Mouse (Mus musculus) heart, embryonic 16.5 days (tissue): ENCODE measurements around the gene Gramd2. TPM values are rescaled to one million over a fixed set of nuclear protein-coding genes. Genes with fewer than 3 reads are reported as not detected.

Experiments
- ATAC-seq: fragments of 200-750 bp; cut with Nextera tagmentation; replicated peaks from 2 replicates; pipeline ENCODE4 v1.8.0; 2017; ENCODE audit warnings: moderate number of reproducible peaks; ENCODE audit not compliant: insufficient read depth, low FRiP score; ENCODE audit errors: extremely low read depth
- H3K27ac ChIP-seq: fragments of 300-500 bp; sonication (generic); 2 replicates; pipeline ENCODE4 v1.5.1; 2014; ENCODE audit warnings: mild to moderate bottlenecking, low read length, control low read depth, moderate library complexity
- H3K27me3 ChIP-seq: fragments of 300-500 bp; sonication (generic); 2 replicates; pipeline ENCODE4 v1.6.1; 2014; ENCODE audit warnings: low read length, mixed read lengths; ENCODE audit not compliant: control insufficient read depth, insufficient read depth
- H3K36me3 ChIP-seq: fragments of 300-500 bp; sonication (generic); 2 replicates; pipeline ENCODE4 v1.6.1; 2014; ENCODE audit not compliant: control insufficient read depth, insufficient read depth
- H3K4me1 ChIP-seq: fragments of 300-500 bp; sonication (generic); 2 replicates; pipeline ENCODE4 v1.6.1; 2014; ENCODE audit warnings: low read length, mixed read lengths; ENCODE audit not compliant: control insufficient read depth, insufficient read depth
- H3K4me2 ChIP-seq: fragments of 300-500 bp; sonication (generic); 2 replicates; pipeline ENCODE4 v1.6.1; 2014; ENCODE audit warnings: low read depth, mild to moderate bottlenecking, control low read depth, low read length
- H3K4me3 ChIP-seq: fragments of 300-500 bp; sonication (generic); 2 replicates; pipeline ENCODE4 v1.5.1; 2014; ENCODE audit warnings: mild to moderate bottlenecking, control low read depth, low read length
- H3K9ac ChIP-seq: fragments of 300-500 bp; sonication (generic); 2 replicates; pipeline ENCODE4 v1.6.1; 2014; ENCODE audit warnings: low read length, control low read depth
- H3K9me3 ChIP-seq: fragments of 300-500 bp; sonication (generic); replicated peaks from 2 replicates; pipeline ENCODE4 v1.6.1; 2016; ENCODE audit warnings: low read length; ENCODE audit not compliant: control insufficient read depth
- WGBS: fragments of 180-500 bp; shearing (Covaris S2); extraction: QIAGEN DNeasy Blood & Tissue Kit; methylation state at CpG from one replicate; pipeline ENCODE4 v1.1.7; 2014; 5-methylcytosine and 5-hydroxymethylcytosine counted together
- polyA plus RNA-seq: library from polyadenylated mRNA; unstranded; fragments of >200 nt; fragmentation: Nextera tagmentation; extraction: Ambion mirVana; gene quantifications from 2 replicates; pipeline ENCODE4 v1.2.1, GENCODE M21; 2015

Gene Gramd2
- polyA plus RNA-seq, 1 experiment from 2014 or later, result 0.34 TPM

- Histone ChIP-seq H3K4me2 (no peak overlapping the region), H3K4me1 (peaks cover 2% of the 10 kb centered on the region), H3K27ac (no peak overlapping the region), H3K36me3 (peaks cover 46% of the 10 kb centered on the region), H3K9me3 (no peaks in the 10 kb centered on the region), H3K9ac (no peak overlapping the region), H3K4me3 (no peak overlapping the region), H3K27me3 (peaks cover 10% of the 10 kb centered on the region)
- WGBS, result 7% methylated on average over 1 of the region's 1 CpGs
- no peak for ATAC-seq
Measured at GRCm38 (mm10) chr9:59678313-59678712, 1.6 kb upstream of the Gramd2 start.

GRCm38 (mm10) chr9:59680534-59680875, 561 bp downstream of the Gramd2 start:
- Histone ChIP-seq H3K4me2 (peak overlapping the region; percentile 76), H3K36me3 (peaks cover 26% of the 10 kb centered on the region), H3K9ac (peak overlapping the region; percentile 61), H3K9me3 (no peaks in the 10 kb centered on the region), H3K4me1 (peaks cover 2% of the 10 kb centered on the region), H3K27me3 (peaks cover 10% of the 10 kb centered on the region), H3K27ac (no peak overlapping the region), H3K4me3 (peak overlapping the region; percentile 49)
- WGBS, result 19% methylated on average over 16 of the region's 16 CpGs
- ATAC-seq, result no peak

- Histone ChIP-seq H3K36me3 (no peaks in the 10 kb centered on the region), H3K4me3 (no peak overlapping the region), H3K27ac (no peak overlapping the region), H3K4me2 (no peak overlapping the region), H3K27me3 (peaks cover 10% of the 10 kb centered on the region), H3K9me3 (no peaks in the 10 kb centered on the region), H3K4me1 (peaks cover 2% of the 10 kb centered on the region; the same call in 1 of the 2 replicates), H3K9ac (no peak overlapping the region)
- 50% methylated on average over 2 of the region's 2 CpGs for WGBS
- no peak for ATAC-seq
Measured at GRCm38 (mm10) chr9:59684020-59684419, 4.1 kb downstream of the Gramd2 start.

GRCm38 (mm10) chr9:59687416-59688046, 7.6 kb downstream of the Gramd2 start:
- 30% methylated on average over 6 of the region's 6 CpGs for WGBS
- H3K4me2 ChIP-seq, result no peak overlapping the region
- ATAC-seq, result no peak
- H3K4me3 ChIP-seq, result no peak overlapping the region
- peaks cover 13% of the 10 kb centered on the region for H3K4me1 ChIP-seq
- no peak overlapping the region for H3K9ac ChIP-seq
- H3K36me3 ChIP-seq, result no peaks in the 10 kb centered on the region
- H3K27ac ChIP-seq, result no peak overlapping the region
- no peaks in the 10 kb centered on the region for H3K9me3 ChIP-seq
- H3K27me3 ChIP-seq, result no peaks in the 10 kb centered on the region

- Histone ChIP-seq H3K4me3 (peak overlapping the region; percentile 56), H3K27me3 (no peaks in the 10 kb centered on the region), H3K9me3 (no peaks in the 10 kb centered on the region), H3K4me2 (peak overlapping the region; percentile 75), H3K9ac (peak overlapping the region; percentile 71), H3K36me3 (no peaks in the 10 kb centered on the region), H3K27ac (peak overlapping the region; percentile 93), H3K4me1 (peaks cover 29% of the 10 kb centered on the region)
- WGBS, result 7% methylated on average over 23 of the region's 23 CpGs
- peak; percentile 94 for ATAC-seq
Measured at GRCm38 (mm10) chr9:59691635-59692094, 11.7 kb downstream of the Gramd2 start.

- Histone ChIP-seq H3K4me2 (peak overlapping the region; percentile 75), H3K4me1 (peaks cover 29% of the 10 kb centered on the region), H3K4me3 (peak overlapping the region; percentile 56), H3K9me3 (no peaks in the 10 kb centered on the region), H3K27ac (peak overlapping the region; percentile 93), H3K27me3 (no peaks in the 10 kb centered on the region), H3K9ac (peak overlapping the region; percentile 71), H3K36me3 (no peaks in the 10 kb centered on the region)
- ATAC-seq, result peak; percentile 35
- WGBS, result 48% methylated on average over 9 of the region's 9 CpGs
Measured at GRCm38 (mm10) chr9:59692145-59692544, 12.2 kb downstream of the Gramd2 start.

GRCm38 (mm10) chr9:59694571-59695450, 14.9 kb downstream of the Gramd2 start:
- 0 out of 2 replicates have a peak overlapping the region, but pooled peaks have one; percentile 11 for H3K27ac ChIP-seq
- ATAC-seq, result no peak
- H3K9ac ChIP-seq, result 0 out of 2 replicates have a peak overlapping the region, but pooled peaks have one; percentile 7
- peaks cover 29% of the 10 kb centered on the region for H3K4me1 ChIP-seq
- H3K27me3 ChIP-seq, result no peaks in the 10 kb centered on the region
- no peaks in the 10 kb centered on the region for H3K36me3 ChIP-seq
- WGBS, result 47% methylated on average over 16 of the region's 16 CpGs
- H3K9me3 ChIP-seq, result no peaks in the 10 kb centered on the region
- no peak overlapping the region for H3K4me3 ChIP-seq
- no peak overlapping the region for H3K4me2 ChIP-seq

GRCm38 (mm10) chr9:59695451-59695813, 15.5 kb downstream of the Gramd2 start:
- 0 out of 2 replicates have a peak overlapping the region, but pooled peaks have one; percentile 11 for H3K27ac ChIP-seq
- no peaks in the 10 kb centered on the region for H3K27me3 ChIP-seq
- no peak overlapping the region for H3K4me2 ChIP-seq
- H3K36me3 ChIP-seq, result no peaks in the 10 kb centered on the region
- no peak for ATAC-seq
- H3K4me1 ChIP-seq, result peaks cover 29% of the 10 kb centered on the region
- 18% methylated on average over 3 of the region's 3 CpGs for WGBS
- H3K9ac ChIP-seq, result no peak overlapping the region
- H3K4me3 ChIP-seq, result no peak overlapping the region
- H3K9me3 ChIP-seq, result no peaks in the 10 kb centered on the region

- no peak overlapping the region for H3K27ac ChIP-seq
- no peaks in the 10 kb centered on the region for H3K27me3 ChIP-seq
- no peak overlapping the region for H3K4me2 ChIP-seq
- no peaks in the 10 kb centered on the region for H3K9me3 ChIP-seq
- no peak for ATAC-seq
- H3K36me3 ChIP-seq, result no peaks in the 10 kb centered on the region
- 58% methylated on average over 3 of the region's 3 CpGs for WGBS
- H3K4me3 ChIP-seq, result no peak overlapping the region
- H3K4me1 ChIP-seq, result peaks cover 28% of the 10 kb centered on the region
- no peak overlapping the region for H3K9ac ChIP-seq
Measured at GRCm38 (mm10) chr9:59696381-59696780, 16.4 kb downstream of the Gramd2 start.
